Mouse (Mus musculus) CH12F3 (cell line): Measurements from ENCODE around the gene Klhl29.

Experiments used
- in situ Hi-C: fragments of 300-500 bp; cut with MboI; formaldehyde crosslinking; loops from 2 replicates; pipeline ENCODE4 v1.14.3; 2020; ENCODE audit warnings: low sequenced_read_pairs

The Klhl29 gene

GRCm38 (mm10) chr12:5375616-5376461, at the start of gene Klhl29:
Klhl29 (minus strand) TSS chr12:5375682.
- in situ Hi-C loops: no loop called here

GRCm38 (mm10) chr12:5425276-5425675, 49.8 kb upstream of the Klhl29 start:
- in situ Hi-C loops: no loop called here

GRCm38 (mm10) chr12:5415806-5416205, 40.3 kb upstream of the Klhl29 start:
- in situ Hi-C loops: no loop called here

- in situ Hi-C loops: no loop called here
Measured at GRCm38 (mm10) chr12:5413976-5414375, 38.5 kb upstream of the Klhl29 start.

- in situ Hi-C loops: no loop called here
Measured at GRCm38 (mm10) chr12:5411761-5412537, 36.5 kb upstream of the Klhl29 start.

- in situ Hi-C loops: no loop called here
Measured at GRCm38 (mm10) chr12:5411346-5411745, 35.9 kb upstream of the Klhl29 start.

GRCm38 (mm10) chr12:5410391-5411115, 35.1 kb upstream of the Klhl29 start:
- in situ Hi-C loops: no loop called here

GRCm38 (mm10) chr12:5407175-5407574, 31.7 kb upstream of the Klhl29 start:
- in situ Hi-C loops: no loop called here

GRCm38 (mm10) chr12:5397423-5397822, 21.9 kb upstream of the Klhl29 start:
- in situ Hi-C loops: no loop called here

- in situ Hi-C loops: no loop called here
Measured at GRCm38 (mm10) chr12:5395188-5395587, 19.7 kb upstream of the Klhl29 start.

GRCm38 (mm10) chr12:5387112-5387511, 11.6 kb upstream of the Klhl29 start:
- in situ Hi-C loops: no loop called here

GRCm38 (mm10) chr12:5386688-5387087, 11.2 kb upstream of the Klhl29 start:
- in situ Hi-C loops: no loop called here

GRCm38 (mm10) chr12:5381694-5382093, 6.2 kb upstream of the Klhl29 start:
- in situ Hi-C loops: no loop called here

GRCm38 (mm10) chr12:5374684-5375615, 532 bp downstream of the Klhl29 start:
- in situ Hi-C loops: no loop called here

GRCm38 (mm10) chr12:5374196-5374683, 1.2 kb downstream of the Klhl29 start:
- in situ Hi-C loops: no loop called here

- in situ Hi-C loops: no loop called here
Measured at GRCm38 (mm10) chr12:5373641-5374195, 1.8 kb downstream of the Klhl29 start.

GRCm38 (mm10) chr12:5369396-5369795, 6.1 kb downstream of the Klhl29 start:
- in situ Hi-C loops: no loop called here

GRCm38 (mm10) chr12:5364836-5365235, 10.6 kb downstream of the Klhl29 start:
- in situ Hi-C loops: no loop called here

- in situ Hi-C loops: no loop called here
Measured at GRCm38 (mm10) chr12:5363961-5364634, 11.4 kb downstream of the Klhl29 start.
